Mouse (Mus musculus) c-Kit-positive CD71-negative TER-119-negative erythroid progenitor cells, embryonic 14.5 days (primary cell): ENCODE measurements around the gene Pard3b.

Experiments used
- DNase-seq: peaks from one replicate; pipeline ENCODE4 v3.0.0-alpha.2; 2013; ENCODE audit warnings: low read depth

Pard3b gene

GRCm38 (mm10) chr1:61638347-61639111 lies at the start of gene Pard3b:
Pard3b (plus strand) TSS chr1:61638824.
- DNase-seq, result peak; percentile 22

GRCm38 (mm10) chr1:61616176-61616575 lies 22.4 kb upstream of the Pard3b start:
- no peak for DNase-seq

GRCm38 (mm10) chr1:61620651-61621050 lies 18.0 kb upstream of the Pard3b start:
- DNase-seq, result no peak

- no peak for DNase-seq
Measured at GRCm38 (mm10) chr1:61629857-61630256, 8.8 kb upstream of the Pard3b start.

- DNase-seq, result no peak
Measured at GRCm38 (mm10) chr1:61639114-61640093, 780 bp downstream of the Pard3b start.

GRCm38 (mm10) chr1:61641880-61642279 lies 3.3 kb downstream of the Pard3b start:
- no peak for DNase-seq

- no peak for DNase-seq
Measured at GRCm38 (mm10) chr1:61645062-61645461, 6.4 kb downstream of the Pard3b start.

- DNase-seq, result no peak
Measured at GRCm38 (mm10) chr1:61649964-61650363, 11.3 kb downstream of the Pard3b start.

- DNase-seq, result no peak
Measured at GRCm38 (mm10) chr1:61651454-61652271, 13.0 kb downstream of the Pard3b start.

GRCm38 (mm10) chr1:61657760-61658159 lies 19.1 kb downstream of the Pard3b start:
- no peak for DNase-seq

- no peak for DNase-seq
Measured at GRCm38 (mm10) chr1:61659931-61660330, 21.3 kb downstream of the Pard3b start.

GRCm38 (mm10) chr1:61685221-61685814 lies 46.7 kb downstream of the Pard3b start:
- DNase-seq, result no peak

GRCm38 (mm10) chr1:61685921-61686320 lies 47.3 kb downstream of the Pard3b start:
- DNase-seq, result no peak

- no peak for DNase-seq
Measured at GRCm38 (mm10) chr1:61688301-61688700, 49.7 kb downstream of the Pard3b start.

GRCm38 (mm10) chr1:61698462-61699218 lies 60.0 kb downstream of the Pard3b start:
- DNase-seq, result no peak

- DNase-seq, result no peak
Measured at GRCm38 (mm10) chr1:61709812-61710211, 71.2 kb downstream of the Pard3b start.

- DNase-seq, result no peak
Measured at GRCm38 (mm10) chr1:61711523-61711922, 72.9 kb downstream of the Pard3b start.

- no peak for DNase-seq
Measured at GRCm38 (mm10) chr1:61729654-61730053, 91.0 kb downstream of the Pard3b start.

GRCm38 (mm10) chr1:61736550-61736949 lies 97.9 kb downstream of the Pard3b start:
- DNase-seq, result no peak

GRCm38 (mm10) chr1:61742831-61743230 lies 104.2 kb downstream of the Pard3b start:
- DNase-seq, result no peak

- no peak for DNase-seq
Measured at GRCm38 (mm10) chr1:61747481-61747880, 108.9 kb downstream of the Pard3b start.
